Mouse (Mus musculus): Measurements from ENCODE around the gene Trp53. TPM values are rescaled to one million over a fixed set of nuclear protein-coding genes. Genes with fewer than 3 reads are reported as not detected.
A peak's percentile ranks its signal among the peaks of the same experiment; 100 is the strongest.
"Not testable (repeated sequence)": the region's sequence is repeated elsewhere in the genome, so short reads cannot be mapped to it uniquely, and the experiment has no call there.

Trp53 gene
- polyA plus RNA-seq (2011; ENCODE audit: insufficient read depth, insufficient read length, low read depth, missing spikeins): 230 and 277 TPM in 2 replicates

DNA sequence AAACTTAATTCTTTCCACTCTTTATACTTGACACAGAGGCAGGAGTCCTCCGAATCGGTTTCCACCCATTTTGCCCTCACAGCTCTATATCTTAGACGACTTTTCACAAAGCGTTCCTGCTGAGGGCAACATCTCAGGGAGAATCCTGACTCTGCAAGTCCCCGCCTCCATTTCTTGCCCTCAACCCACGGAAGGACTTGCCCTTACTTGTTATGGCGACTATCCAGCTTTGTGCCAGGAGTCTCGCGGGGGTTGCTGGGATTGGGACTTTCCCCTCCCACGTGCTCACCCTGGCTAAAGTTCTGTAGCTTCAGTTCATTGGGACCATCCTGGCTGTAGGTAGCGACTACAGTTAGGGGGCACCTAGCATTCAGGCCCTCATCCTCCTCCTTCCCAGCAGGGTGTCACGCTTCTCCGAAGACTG lies at the start of gene Trp53, which contains the start of gene Wrap53:
Gene Trp53 (plus strand): TSS at position 269 of the 424 bp plus-strand sequence.
Gene Wrap53 (minus strand): TSS at position 165 of the 424 bp plus-strand sequence.
- Histone ChIP-seq H3K36me3 (ENCODE audit: control insufficient read depth, insufficient read depth, low read length, poor library complexity, severe bottlenecking) (peaks cover 9% of the 10 kb centered on the region), H3K27ac (ENCODE audit: insufficient read depth, low read length) (peak within 1 kb of the TSS; percentile 100), H3K9me3 (replicated peaks; ENCODE audit: control insufficient read depth, insufficient read depth, low read length, poor library complexity, severe bottlenecking) (no peaks in the 10 kb centered on the region), H3K4me3 (ENCODE audit: low read depth, low read length) (peak within 1 kb of the TSS; percentile 96), H3K27me3 (ENCODE audit: control insufficient read depth, insufficient read depth, low read length, poor library complexity, severe bottlenecking) (no peaks in the 10 kb centered on the region), H3K4me1 (ENCODE audit: control insufficient read depth, insufficient read depth, low read length) (peaks cover 4% of the 10 kb centered on the region), H3K9ac (ENCODE audit: low read depth, poor library complexity, severe bottlenecking) (peak within 1 kb of the TSS; percentile 92)
- TF ChIP-seq EP300 (IDR thresholded peaks at IDR 0.05; ENCODE audit: insufficient read depth, low read depth, low read length) (0 out of 2 replicates have a peak, but pooled peaks have one; percentile 39), POLR2A (IDR thresholded peaks at IDR 0.05; ENCODE audit: insufficient read depth, low read length) (peak; percentile 95), CTCF (IDR thresholded peaks at IDR 0.05; ENCODE audit: low read depth, low read length) (no peak)

GRCm38 (mm10) chr11:69530755-69531154 lies 49.4 kb upstream of the Trp53 start:
- not testable (repeated sequence) for H3K9me3 ChIP-seq (replicated peaks; ENCODE audit: control insufficient read depth, insufficient read depth, low read length, poor library complexity, severe bottlenecking)

GRCm38 (mm10) chr11:69532480-69533150 lies 47.5 kb upstream of the Trp53 start:
- no peaks in the 10 kb centered on the region for H3K27me3 ChIP-seq (ENCODE audit: control insufficient read depth, insufficient read depth, low read length, poor library complexity, severe bottlenecking)
- TF ChIP-seq POLR2A (IDR thresholded peaks at IDR 0.05; ENCODE audit: insufficient read depth, low read length) (no peak), EP300 (IDR thresholded peaks at IDR 0.05; ENCODE audit: insufficient read depth, low read depth, low read length) (no peak), CTCF (IDR thresholded peaks at IDR 0.05; ENCODE audit: low read depth, low read length) (peak; percentile 18)
- H3K4me3 ChIP-seq (ENCODE audit: low read depth, low read length): no peak overlapping the region
- H3K9ac ChIP-seq (ENCODE audit: low read depth, poor library complexity, severe bottlenecking): no peak overlapping the region
- no peak overlapping the region for H3K27ac ChIP-seq (ENCODE audit: insufficient read depth, low read length)
- no peaks in the 10 kb centered on the region for H3K4me1 ChIP-seq (ENCODE audit: control insufficient read depth, insufficient read depth, low read length)
- no peaks in the 10 kb centered on the region for H3K36me3 ChIP-seq (ENCODE audit: control insufficient read depth, insufficient read depth, low read length, poor library complexity, severe bottlenecking)
- no peaks in the 10 kb centered on the region for H3K9me3 ChIP-seq (replicated peaks; ENCODE audit: control insufficient read depth, insufficient read depth, low read length, poor library complexity, severe bottlenecking)

More at GRCm38 (mm10) chr11:69530755-69531154, 49.4 kb upstream of the Trp53 start:
- not testable (repeated sequence) for H3K27me3 ChIP-seq (ENCODE audit: control insufficient read depth, insufficient read depth, low read length, poor library complexity, severe bottlenecking); H3K4me1 ChIP-seq (ENCODE audit: control insufficient read depth, insufficient read depth, low read length); H3K36me3 ChIP-seq (ENCODE audit: control insufficient read depth, insufficient read depth, low read length, poor library complexity, severe bottlenecking); H3K27ac ChIP-seq (ENCODE audit: insufficient read depth, low read length); H3K4me3 ChIP-seq (ENCODE audit: low read depth, low read length); H3K9ac ChIP-seq (ENCODE audit: low read depth, poor library complexity, severe bottlenecking)
- TF ChIP-seq CTCF (IDR thresholded peaks at IDR 0.05; ENCODE audit: low read depth, low read length): peak; percentile 55

GRCm38 (mm10) chr11:69534990-69535389 lies 45.2 kb upstream of the Trp53 start:
- Histone ChIP-seq H3K4me1 (ENCODE audit: control insufficient read depth, insufficient read depth, low read length) (peaks cover 2% of the 10 kb centered on the region), H3K9ac (ENCODE audit: low read depth, poor library complexity, severe bottlenecking) (no peak overlapping the region), H3K36me3 (ENCODE audit: control insufficient read depth, insufficient read depth, low read length, poor library complexity, severe bottlenecking) (no peaks in the 10 kb centered on the region), H3K27me3 (ENCODE audit: control insufficient read depth, insufficient read depth, low read length, poor library complexity, severe bottlenecking) (no peaks in the 10 kb centered on the region), H3K9me3 (replicated peaks; ENCODE audit: control insufficient read depth, insufficient read depth, low read length, poor library complexity, severe bottlenecking) (no peaks in the 10 kb centered on the region), H3K27ac (ENCODE audit: insufficient read depth, low read length) (no peak overlapping the region), H3K4me3 (ENCODE audit: low read depth, low read length) (no peak overlapping the region)
- TF ChIP-seq CTCF (IDR thresholded peaks at IDR 0.05; ENCODE audit: low read depth, low read length) (no peak), POLR2A (IDR thresholded peaks at IDR 0.05; ENCODE audit: insufficient read depth, low read length) (no peak), EP300 (IDR thresholded peaks at IDR 0.05; ENCODE audit: insufficient read depth, low read depth, low read length) (no peak)

GRCm38 (mm10) chr11:69540700-69541099 lies 39.5 kb upstream of the Trp53 start:
- H3K36me3 ChIP-seq (ENCODE audit: control insufficient read depth, insufficient read depth, low read length, poor library complexity, severe bottlenecking): no peaks in the 10 kb centered on the region
- TF ChIP-seq POLR2A (IDR thresholded peaks at IDR 0.05; ENCODE audit: insufficient read depth, low read length) (no peak), EP300 (IDR thresholded peaks at IDR 0.05; ENCODE audit: insufficient read depth, low read depth, low read length) (no peak), CTCF (IDR thresholded peaks at IDR 0.05; ENCODE audit: low read depth, low read length) (no peak)

GRCm38 (mm10) chr11:69541741-69542140 lies 38.4 kb upstream of the Trp53 start:
- not testable (repeated sequence) for H3K27me3 ChIP-seq (ENCODE audit: control insufficient read depth, insufficient read depth, low read length, poor library complexity, severe bottlenecking); H3K4me1 ChIP-seq (ENCODE audit: control insufficient read depth, insufficient read depth, low read length); H3K27ac ChIP-seq (ENCODE audit: insufficient read depth, low read length); H3K9me3 ChIP-seq (replicated peaks; ENCODE audit: control insufficient read depth, insufficient read depth, low read length, poor library complexity, severe bottlenecking); H3K36me3 ChIP-seq (ENCODE audit: control insufficient read depth, insufficient read depth, low read length, poor library complexity, severe bottlenecking); H3K4me3 ChIP-seq (ENCODE audit: low read depth, low read length); H3K9ac ChIP-seq (ENCODE audit: low read depth, poor library complexity, severe bottlenecking)

More at GRCm38 (mm10) chr11:69540700-69541099, 39.5 kb upstream of the Trp53 start:
- no peak overlapping the region for H3K4me3 ChIP-seq (ENCODE audit: low read depth, low read length)
- H3K9me3 ChIP-seq (replicated peaks; ENCODE audit: control insufficient read depth, insufficient read depth, low read length, poor library complexity, severe bottlenecking): no peaks in the 10 kb centered on the region
- no peak overlapping the region for H3K27ac ChIP-seq (ENCODE audit: insufficient read depth, low read length)
- H3K9ac ChIP-seq (ENCODE audit: low read depth, poor library complexity, severe bottlenecking): no peak overlapping the region
- no peaks in the 10 kb centered on the region for H3K27me3 ChIP-seq (ENCODE audit: control insufficient read depth, insufficient read depth, low read length, poor library complexity, severe bottlenecking)
- H3K4me1 ChIP-seq (ENCODE audit: control insufficient read depth, insufficient read depth, low read length): peaks cover 2% of the 10 kb centered on the region
